Mouse (Mus musculus) midbrain, embryonic 13.5 days (tissue): ENCODE results near the gene Fut11. TPM values are rescaled to one million over a fixed set of nuclear protein-coding genes. Genes with fewer than 3 reads are reported as not detected.

Source experiments
- ATAC-seq: fragments of 200-750 bp; cut with Nextera tagmentation; 2 replicates; pipeline ENCODE4 v1.8.0; 2017; ENCODE audit warnings: mild to moderate bottlenecking, moderate TSS enrichment, moderate library complexity
- H3K27ac ChIP-seq: fragments of 300-500 bp; sonication (generic); 2 replicates; pipeline ENCODE4 v1.5.1; 2015; ENCODE audit warnings: inconsistent platforms, mild to moderate bottlenecking, moderate library complexity
- H3K27me3 ChIP-seq: fragments of 300-500 bp; sonication (generic); 2 replicates; pipeline ENCODE4 v1.6.1; 2015; ENCODE audit warnings: mild to moderate bottlenecking, inconsistent platforms
- H3K36me3 ChIP-seq: fragments of 300-500 bp; sonication (generic); 2 replicates; pipeline ENCODE4 v1.6.1; 2015; ENCODE audit warnings: mild to moderate bottlenecking, inconsistent platforms
- H3K4me1 ChIP-seq: fragments of 300-500 bp; sonication (generic); replicated peaks from 2 replicates; pipeline ENCODE4 v1.6.1; 2015; ENCODE audit warnings: inconsistent platforms
- H3K4me2 ChIP-seq: fragments of 300-500 bp; sonication (generic); replicated peaks from 2 replicates; pipeline ENCODE4 v1.6.1; 2015; ENCODE audit warnings: moderate library complexity, mild to moderate bottlenecking, inconsistent platforms
- H3K4me3 ChIP-seq: fragments of 300-500 bp; sonication (generic); replicated peaks from 2 replicates; pipeline ENCODE4 v1.5.1; 2015; ENCODE audit warnings: mild to moderate bottlenecking, inconsistent platforms
- H3K9ac ChIP-seq: fragments of 300-500 bp; sonication (generic); replicated peaks from 2 replicates; pipeline ENCODE4 v1.6.1; 2015; ENCODE audit warnings: mild to moderate bottlenecking, inconsistent platforms
- H3K9me3 ChIP-seq: fragments of 300-500 bp; sonication (generic); 2 replicates; pipeline ENCODE4 v1.6.1; 2016; ENCODE audit warnings: mild to moderate bottlenecking, inconsistent platforms
- WGBS: fragments of 180-500 bp; shearing (Covaris S2); methylation state at CpG from one replicate; pipeline ENCODE4 v1.1.7; 2015; 5-methylcytosine and 5-hydroxymethylcytosine counted together
- polyA plus RNA-seq: library from polyadenylated mRNA; unstranded; fragments of >200 nt; fragmentation: Nextera tagmentation; extraction: Ambion mirVana; gene quantifications from 2 replicates; pipeline ENCODE4 v1.2.1, GENCODE M21; 2015

Gene Fut11
- polyA plus RNA-seq, 1 experiment from 2014 or later, result 26.0 TPM

DNA sequence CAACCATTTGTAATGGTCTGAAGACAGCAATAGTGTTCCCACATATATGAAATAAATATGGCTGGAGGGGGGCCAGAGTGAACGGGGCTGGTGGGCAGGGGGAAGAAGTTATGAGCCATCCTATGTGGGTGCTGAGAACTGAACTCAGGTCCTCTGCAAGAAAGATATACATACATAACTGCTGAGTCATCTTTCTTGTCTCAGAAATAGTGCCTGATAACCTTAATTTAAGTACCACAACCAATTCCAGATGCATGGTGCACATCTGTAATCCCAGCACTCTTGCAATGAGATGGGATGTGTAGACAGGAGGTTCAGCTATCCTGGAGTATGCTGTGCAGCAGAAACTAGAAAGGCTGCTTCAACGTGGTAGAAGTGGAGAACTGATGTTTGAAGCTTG, 13.0 kb upstream of the Fut11 start:
- 93% methylated on average over 2 of the region's 2 CpGs for WGBS
- Histone ChIP-seq H3K27me3 (no peaks in the 10 kb centered on the region), H3K9ac (no peak overlapping the region), H3K27ac (no peak overlapping the region), H3K9me3 (no peaks in the 10 kb centered on the region), H3K36me3 (peaks cover 96% of the 10 kb centered on the region), H3K4me2 (no peak overlapping the region), H3K4me3 (no peak overlapping the region), H3K4me1 (no peaks in the 10 kb centered on the region)
- no peak for ATAC-seq

DNA sequence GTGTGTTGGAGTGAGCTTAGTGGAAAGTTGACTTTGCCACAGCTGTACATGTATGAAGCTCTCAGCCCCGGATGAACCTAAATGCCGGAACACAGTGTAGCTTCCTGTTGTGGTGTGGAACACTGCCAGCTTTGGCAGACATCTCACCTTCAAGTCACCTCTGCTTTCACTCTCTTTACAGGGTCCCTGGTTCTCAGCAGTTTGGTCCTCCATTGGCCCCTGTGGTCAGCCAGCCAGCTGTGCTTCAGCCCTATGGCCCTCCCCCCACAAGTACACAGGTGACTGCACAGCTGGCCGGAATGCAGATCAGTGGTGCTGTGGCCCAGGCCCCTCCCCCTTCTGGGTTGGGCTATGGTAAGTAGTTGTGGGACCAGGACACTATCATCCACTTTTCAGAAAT, 12.3 kb upstream of the Fut11 start:
- Histone ChIP-seq H3K4me1 (no peaks in the 10 kb centered on the region), H3K4me3 (no peak overlapping the region), H3K27me3 (no peaks in the 10 kb centered on the region), H3K36me3 (peaks cover 99% of the 10 kb centered on the region), H3K4me2 (no peak overlapping the region), H3K9me3 (no peaks in the 10 kb centered on the region), H3K9ac (no peak overlapping the region), H3K27ac (no peak overlapping the region)
- ATAC-seq, result no peak
- WGBS, result 83% methylated on average over 3 of the region's 3 CpGs

DNA sequence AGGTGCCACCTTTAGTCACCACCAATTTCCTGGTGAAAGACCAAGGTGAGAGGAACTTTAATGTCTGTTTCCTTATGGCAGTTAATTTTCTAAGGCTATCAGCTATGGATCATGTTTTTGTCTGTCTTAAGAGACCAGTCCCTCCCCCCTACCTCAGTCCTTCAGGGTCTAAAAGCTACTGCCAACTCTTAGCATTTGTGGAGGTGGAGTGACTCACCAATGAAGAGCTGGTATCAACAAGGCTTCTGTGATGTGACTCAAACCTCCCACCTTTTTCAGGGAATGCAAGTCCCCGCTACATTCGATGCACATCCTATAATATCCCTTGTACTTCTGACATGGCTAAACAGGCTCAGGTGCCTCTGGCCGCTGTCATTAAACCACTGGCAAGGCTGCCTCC, 8.2 kb upstream of the Fut11 start:
- no peaks in the 10 kb centered on the region for H3K27me3 ChIP-seq
- no peak overlapping the region for H3K4me3 ChIP-seq
- H3K9me3 ChIP-seq, result no peaks in the 10 kb centered on the region
- no peak for ATAC-seq
- H3K36me3 ChIP-seq, result peaks cover 98% of the 10 kb centered on the region
- H3K4me1 ChIP-seq, result no peaks in the 10 kb centered on the region
- no peak overlapping the region for H3K27ac ChIP-seq
- H3K9ac ChIP-seq, result no peak overlapping the region
- H3K4me2 ChIP-seq, result no peak overlapping the region
- 98% methylated on average over 3 of the region's 3 CpGs for WGBS

DNA sequence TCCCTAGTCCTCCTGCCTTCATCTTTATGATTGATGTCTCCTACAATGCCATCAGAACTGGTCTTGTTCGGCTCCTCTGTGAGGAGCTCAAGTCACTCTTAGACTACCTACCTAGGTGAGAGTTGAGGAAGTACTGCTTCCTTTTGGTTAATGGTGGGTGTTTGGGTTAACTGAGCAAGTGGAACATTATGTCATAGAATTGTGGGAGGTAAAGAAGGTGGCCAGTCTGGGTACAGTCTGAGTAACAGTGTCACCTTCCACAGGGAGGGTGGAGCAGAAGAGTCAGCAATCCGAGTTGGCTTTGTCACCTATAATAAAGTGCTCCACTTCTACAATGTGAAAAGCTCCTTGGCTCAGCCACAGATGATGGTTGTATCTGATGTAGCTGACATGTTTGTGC, 5.8 kb upstream of the Fut11 start:
- Histone ChIP-seq H3K27me3 (no peaks in the 10 kb centered on the region), H3K4me1 (peaks cover 3% of the 10 kb centered on the region; the same call in 1 of the 2 replicates), H3K4me2 (no peak overlapping the region), H3K27ac (no peak overlapping the region), H3K36me3 (peaks cover 98% of the 10 kb centered on the region), H3K4me3 (no peak overlapping the region), H3K9ac (no peak overlapping the region), H3K9me3 (no peaks in the 10 kb centered on the region)
- ATAC-seq, result no peak
- 89% methylated on average over 2 of the region's 2 CpGs for WGBS

DNA sequence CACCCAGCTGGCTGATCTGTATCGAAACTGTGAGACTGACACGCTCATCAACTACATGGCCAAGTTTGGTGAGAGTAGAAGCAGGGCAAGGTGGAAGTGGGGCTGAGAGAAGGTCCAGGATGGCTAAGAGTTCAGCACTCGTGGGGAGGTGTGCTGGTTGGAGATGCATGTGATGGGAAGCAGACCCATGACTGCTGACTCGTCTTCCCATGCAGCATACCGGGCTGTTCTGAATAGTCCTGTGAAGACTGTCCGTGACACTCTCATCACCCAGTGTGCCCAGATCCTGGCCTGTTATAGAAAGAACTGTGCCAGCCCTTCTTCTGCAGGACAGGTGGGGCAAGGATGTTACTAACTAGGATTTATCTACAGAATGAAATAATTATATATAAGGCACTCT, 3.0 kb upstream of the Fut11 start:
- peaks cover 75% of the 10 kb centered on the region for H3K36me3 ChIP-seq
- WGBS, result 94% methylated on average over 6 of the region's 6 CpGs
- H3K4me3 ChIP-seq, result no peak overlapping the region
- H3K9ac ChIP-seq, result no peak overlapping the region
- no peak for ATAC-seq
- H3K27ac ChIP-seq, result no peak overlapping the region
- no peak overlapping the region for H3K4me2 ChIP-seq
- H3K4me1 ChIP-seq, result peaks cover 20% of the 10 kb centered on the region
- no peaks in the 10 kb centered on the region for H3K27me3 ChIP-seq
- no peaks in the 10 kb centered on the region for H3K9me3 ChIP-seq

DNA sequence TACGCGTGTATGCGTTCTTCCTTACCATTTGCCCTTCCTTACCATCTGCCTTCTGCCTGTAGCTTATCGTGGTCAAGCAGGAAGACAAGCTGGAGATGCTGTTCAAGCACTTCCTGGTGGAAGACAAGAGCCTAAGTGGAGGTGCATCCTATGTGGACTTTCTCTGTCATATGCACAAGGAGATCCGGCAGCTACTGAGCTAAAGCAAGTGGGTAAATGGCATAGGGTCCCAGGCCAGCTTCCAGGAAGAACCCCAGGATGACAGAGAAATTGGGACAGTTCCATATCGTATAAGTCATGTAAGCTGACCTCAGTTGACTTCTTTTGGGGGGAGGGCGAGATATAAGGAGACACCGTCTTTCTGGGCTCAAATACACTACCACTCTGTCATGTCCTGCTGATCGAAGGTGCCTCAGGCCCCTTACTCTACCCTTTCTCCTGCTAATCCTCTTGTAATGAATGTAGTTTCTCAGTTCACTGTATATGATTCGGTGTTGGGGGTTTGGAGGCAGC, 1.1 kb upstream of the Fut11 start:
- Histone ChIP-seq H3K4me3 (no peak overlapping the region), H3K4me2 (no peak overlapping the region)
- no peak for ATAC-seq

DNA sequence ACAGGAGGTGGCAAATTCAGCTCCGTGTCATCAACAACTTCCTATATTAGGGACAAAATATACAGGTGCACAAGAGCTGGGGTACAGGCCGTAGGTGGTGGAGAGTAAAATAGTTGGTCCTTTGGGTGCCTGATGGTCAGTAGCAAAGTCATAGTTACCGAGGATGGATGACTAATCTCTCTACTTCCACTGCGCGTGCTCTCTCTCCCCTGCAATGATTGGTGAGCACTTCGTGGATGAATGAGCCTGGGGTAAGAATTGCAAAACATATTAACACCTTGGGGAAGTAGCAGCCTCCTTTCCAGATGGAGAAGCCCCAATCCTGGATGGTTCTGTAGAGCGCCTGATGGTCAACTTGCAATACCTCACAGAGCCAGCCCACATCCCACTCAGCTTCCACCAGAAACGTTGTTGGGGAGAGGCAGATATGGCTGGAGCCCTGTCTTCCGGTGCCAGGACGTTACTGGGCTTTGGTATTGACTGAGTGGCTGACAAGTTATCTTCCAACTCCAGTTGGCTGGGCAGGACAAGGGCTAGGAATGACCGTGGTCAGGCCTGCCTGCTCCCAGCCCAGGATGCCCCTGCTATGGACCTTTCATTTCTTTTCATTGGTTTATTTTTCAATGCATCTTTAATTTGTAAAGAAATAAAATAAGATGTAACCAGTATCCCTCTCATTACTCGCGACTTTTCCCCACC, 434 bp upstream of the Fut11 start:
- Histone ChIP-seq H3K4me1 (peaks cover 45% of the 10 kb centered on the region), H3K9me3 (no peaks in the 10 kb centered on the region), H3K27me3 (no peaks in the 10 kb centered on the region), H3K27ac (peak overlapping the region; percentile 98), H3K4me2 (peak overlapping the region; percentile 88), H3K36me3 (peaks cover 59% of the 10 kb centered on the region), H3K9ac (peak overlapping the region; percentile 89), H3K4me3 (peak overlapping the region; percentile 83)
- ATAC-seq, result peak; percentile 26
- 45% methylated on average over 13 of the region's 13 CpGs for WGBS

More for the DNA sequence above, 1.1 kb upstream of the Fut11 start:
- Histone ChIP-seq H3K36me3 (peaks cover 64% of the 10 kb centered on the region), H3K9ac (no peak overlapping the region), H3K27me3 (no peaks in the 10 kb centered on the region), H3K9me3 (no peaks in the 10 kb centered on the region), H3K4me1 (peaks cover 38% of the 10 kb centered on the region), H3K27ac (no peak overlapping the region)
- 91% methylated on average over 10 of the region's 10 CpGs for WGBS

DNA sequence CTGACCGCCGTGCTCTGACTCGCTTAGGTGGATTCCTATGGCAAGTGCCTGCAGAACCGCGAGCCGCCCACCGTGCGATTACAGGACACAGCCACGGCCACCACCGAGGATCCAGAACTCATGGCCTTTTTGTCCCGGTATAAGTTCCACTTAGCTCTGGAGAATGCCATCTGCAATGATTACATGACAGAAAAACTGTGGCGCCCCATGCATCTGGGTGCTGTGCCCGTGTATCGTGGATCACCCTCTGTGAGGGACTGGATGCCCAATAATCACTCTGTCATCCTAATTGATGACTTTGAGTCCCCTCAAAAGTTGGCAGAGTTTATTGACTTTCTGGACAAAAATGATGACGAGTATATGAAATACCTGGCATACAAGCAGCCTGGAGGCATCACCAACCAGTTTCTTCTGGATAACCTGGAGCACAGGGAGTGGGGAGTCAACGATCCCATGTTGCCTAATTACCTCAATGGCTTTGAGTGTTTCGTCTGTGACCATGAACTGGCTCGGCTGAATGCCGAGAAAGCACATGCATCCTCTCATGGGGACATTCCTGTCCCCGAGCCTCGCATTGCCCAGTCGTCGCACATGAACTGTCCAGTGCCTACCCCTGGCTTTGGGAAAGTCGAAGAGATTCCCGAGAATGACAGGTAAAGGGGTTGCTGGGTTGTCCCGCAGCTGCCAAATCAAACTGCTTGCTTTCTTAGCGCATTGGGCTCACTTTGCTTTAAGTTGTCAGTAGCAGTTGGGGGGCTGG, 1.2 kb downstream of the Fut11 start:
- H3K4me2 ChIP-seq, result peak overlapping the region; percentile 88
- peak overlapping the region; percentile 98 for H3K27ac ChIP-seq
- H3K9ac ChIP-seq, result peak overlapping the region; percentile 89
- H3K27me3 ChIP-seq, result no peaks in the 10 kb centered on the region
- H3K4me1 ChIP-seq, result peaks cover 60% of the 10 kb centered on the region
- 13% methylated on average over 25 of the region's 27 CpGs for WGBS
- peaks cover 45% of the 10 kb centered on the region for H3K36me3 ChIP-seq
- no peaks in the 10 kb centered on the region for H3K9me3 ChIP-seq
- no peak for ATAC-seq
- peak overlapping the region; percentile 83 for H3K4me3 ChIP-seq

DNA sequence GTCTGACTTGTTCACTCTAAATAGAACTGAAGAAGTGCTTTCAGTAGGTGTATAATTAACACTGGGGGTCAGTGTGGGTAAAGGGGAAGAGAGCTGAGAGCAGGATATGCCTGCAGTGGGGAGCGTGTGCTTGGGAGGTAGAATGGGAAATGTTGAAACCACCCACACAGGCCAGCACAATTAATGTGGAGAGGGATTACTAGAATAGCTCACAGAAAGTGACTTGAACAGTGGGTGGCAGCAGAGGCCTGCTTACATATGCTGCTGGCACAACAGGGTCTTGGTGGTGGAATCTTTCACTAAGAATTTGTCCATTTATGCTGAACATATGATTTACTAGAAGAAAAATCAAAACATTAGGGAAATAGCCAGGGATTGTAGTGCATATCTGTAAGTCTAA, 2.2 kb downstream of the Fut11 start:
- Histone ChIP-seq H3K36me3 (peaks cover 34% of the 10 kb centered on the region), H3K27ac (no peak overlapping the region), H3K27me3 (no peaks in the 10 kb centered on the region), H3K9me3 (no peaks in the 10 kb centered on the region), H3K9ac (peak overlapping the region; percentile 89), H3K4me1 (peaks cover 70% of the 10 kb centered on the region), H3K4me3 (peak overlapping the region; percentile 83), H3K4me2 (peak overlapping the region; percentile 88)
- ATAC-seq, result no peak
- 15% methylated on average over 1 of the region's 1 CpGs for WGBS

DNA sequence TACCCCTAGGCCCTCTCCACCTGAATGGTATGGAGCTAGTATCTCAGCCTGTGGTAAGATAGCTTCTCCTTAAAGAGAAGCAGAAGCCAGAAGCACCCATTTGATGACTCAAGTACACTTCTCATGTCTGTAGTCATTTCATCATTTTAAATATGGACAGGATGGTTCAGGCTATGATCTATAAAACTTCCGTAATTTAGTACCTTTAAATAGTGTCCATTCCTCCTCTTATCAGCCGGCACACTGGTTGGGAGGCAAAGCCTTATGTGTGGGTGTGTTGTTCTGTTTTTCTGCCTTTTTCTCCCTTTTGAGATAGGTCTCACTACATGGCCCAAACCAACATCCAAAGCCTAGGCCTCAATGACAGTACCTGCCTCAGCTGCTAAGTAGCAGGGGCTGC, 3.7 kb downstream of the Fut11 start:
- H3K9me3 ChIP-seq, result no peaks in the 10 kb centered on the region
- no peak overlapping the region; the same call in 1 of the 2 replicates for H3K4me3 ChIP-seq
- H3K4me1 ChIP-seq, result peaks cover 76% of the 10 kb centered on the region
- no peaks in the 10 kb centered on the region for H3K27me3 ChIP-seq
- ATAC-seq, result no peak
- peaks cover 19% of the 10 kb centered on the region for H3K36me3 ChIP-seq
- peak overlapping the region; percentile 88 for H3K4me2 ChIP-seq
- no peak overlapping the region for H3K27ac ChIP-seq
- H3K9ac ChIP-seq, result peak overlapping the region; percentile 89
- 94% methylated on average over 2 of the region's 2 CpGs for WGBS

DNA sequence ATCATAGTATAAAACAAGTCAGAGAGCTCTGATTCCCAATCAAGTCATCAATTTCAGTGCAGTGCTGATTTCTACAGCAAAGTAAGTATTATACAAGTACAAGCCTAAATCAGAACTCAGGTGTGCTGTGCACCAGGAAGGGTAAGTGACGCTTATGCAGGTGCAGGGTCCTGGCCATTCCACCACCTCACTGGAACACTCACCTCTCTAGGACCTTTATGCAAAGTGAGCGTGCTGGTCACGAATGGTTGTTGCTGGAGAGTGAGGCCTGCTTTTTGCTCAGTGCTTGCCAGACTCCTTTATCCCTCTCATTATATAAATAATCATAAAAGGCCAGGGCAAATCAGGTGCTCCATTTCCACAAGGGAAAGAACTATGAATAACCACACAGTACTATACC, 5.6 kb downstream of the Fut11 start:
- ATAC-seq, result no peak
- Histone ChIP-seq H3K9ac (no peak overlapping the region), H3K36me3 (peaks cover 20% of the 10 kb centered on the region), H3K4me1 (peaks cover 73% of the 10 kb centered on the region), H3K27ac (no peak overlapping the region), H3K27me3 (no peaks in the 10 kb centered on the region), H3K4me2 (no peak overlapping the region), H3K4me3 (no peak overlapping the region), H3K9me3 (no peaks in the 10 kb centered on the region)
- 82% methylated on average over 3 of the region's 3 CpGs for WGBS

DNA sequence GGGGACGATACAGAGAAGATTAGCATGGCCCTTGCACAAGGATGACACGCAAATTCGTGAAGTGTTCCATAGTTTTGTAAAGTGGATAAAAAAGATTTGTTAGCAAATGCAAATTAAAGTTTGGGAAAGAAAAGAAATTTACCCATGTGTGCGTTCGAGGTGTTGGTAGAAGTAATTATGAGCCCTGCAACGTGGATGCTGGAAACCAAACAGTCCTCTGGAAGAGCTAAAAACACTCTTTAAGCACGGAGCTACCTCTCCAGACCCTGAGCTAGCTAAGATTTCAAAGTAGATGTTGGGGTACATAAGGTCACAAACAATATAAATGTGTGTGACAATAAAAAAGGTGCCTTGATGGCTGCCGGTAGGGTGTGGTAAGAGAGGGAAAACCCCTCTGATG, 6.8 kb downstream of the Fut11 start:
- H3K36me3 ChIP-seq, result peaks cover 21% of the 10 kb centered on the region
- H3K9ac ChIP-seq, result peak overlapping the region; percentile 85; the same call in 1 of the 2 replicates
- no peaks in the 10 kb centered on the region for H3K27me3 ChIP-seq
- peaks cover 65% of the 10 kb centered on the region for H3K4me1 ChIP-seq
- H3K4me3 ChIP-seq, result peak overlapping the region; percentile 67
- no peak for ATAC-seq
- peak overlapping the region; percentile 57 for H3K4me2 ChIP-seq
- WGBS, result 85% methylated on average over 8 of the region's 8 CpGs
- no peak overlapping the region for H3K27ac ChIP-seq
- no peaks in the 10 kb centered on the region for H3K9me3 ChIP-seq
